Mouse (Mus musculus) testis, adult 2 months (tissue): ENCODE measurements around the gene Fitm1. TPM values are rescaled to one million over a fixed set of nuclear protein-coding genes. Genes with fewer than 3 reads are reported as not detected.
A peak's percentile ranks its signal among the peaks of the same experiment; 100 is the strongest.

Experiments
- H3K27ac ChIP-seq: fragments of 200-500 bp; 2 replicates; pipeline ENCODE4 v1.5.1; 2012; ENCODE audit warnings: low read depth, low read length; ENCODE audit not compliant: control insufficient read depth, insufficient read depth
- H3K27me3 ChIP-seq: fragments of 200-500 bp; 2 replicates; pipeline ENCODE4 v1.6.1; 2012; ENCODE audit warnings: mild to moderate bottlenecking, low read length, moderate library complexity; ENCODE audit not compliant: control insufficient read depth, insufficient read depth
- H3K36me3 ChIP-seq: fragments of 200-500 bp; 2 replicates; pipeline ENCODE4 v1.6.1; 2012; ENCODE audit warnings: mild to moderate bottlenecking, low read length; ENCODE audit not compliant: control insufficient read depth, insufficient read depth
- H3K4me1 ChIP-seq: fragments of 200-500 bp; 2 replicates; pipeline ENCODE4 v1.6.1; 2012; ENCODE audit warnings: low read length; ENCODE audit not compliant: control insufficient read depth, insufficient read depth
- H3K4me3 ChIP-seq: fragments of 200-500 bp; 2 replicates; pipeline ENCODE4 v1.5.1; 2012; ENCODE audit warnings: low read depth, mild to moderate bottlenecking, low read length, moderate library complexity, mixed read lengths; ENCODE audit not compliant: control insufficient read depth
- CTCF ChIP-seq: fragments of 200-500 bp; IDR thresholded peaks from 2 replicates; pipeline ENCODE4 v1.5.1; 2012; ENCODE audit warnings: low read depth, mild to moderate bottlenecking, inconsistent platforms, low read length, moderate library complexity; ENCODE audit not compliant: control insufficient read depth, insufficient read depth, insufficient replicate concordance
- POLR2A ChIP-seq: fragments of 200-500 bp; IDR thresholded peaks from 2 replicates; pipeline ENCODE4 v1.6.1; 2012; ENCODE audit warnings: low read depth, mild to moderate bottlenecking, inconsistent platforms, low read length, moderate library complexity; ENCODE audit not compliant: control insufficient read depth
- polyA plus RNA-seq: library from polyadenylated mRNA; depleted of rRNA; stranded (reverse); fragments of >200 nt; gene quantifications from 2 replicates; pipeline ENCODE4 v1.2.3, GENCODE M21; 2012

Fitm1 gene
- polyA plus RNA-seq, 1 experiment, result 40.2 TPM

- no peak overlapping the region for H3K27ac ChIP-seq
- peaks cover 7% of the 10 kb centered on the region for H3K4me1 ChIP-seq
- no peaks in the 10 kb centered on the region for H3K27me3 ChIP-seq
- TF ChIP-seq POLR2A, result no peak
- TF ChIP-seq CTCF, result no peak
- no peak overlapping the region for H3K4me3 ChIP-seq
- H3K36me3 ChIP-seq, result no peaks in the 10 kb centered on the region
Measured at GRCm38 (mm10) chr14:55586149-55586548, 10.7 kb downstream of the Fitm1 start.

GRCm38 (mm10) chr14:55589271-55589670 lies 13.9 kb downstream of the Fitm1 start:
- Histone ChIP-seq H3K27ac (no peak overlapping the region), H3K36me3 (no peaks in the 10 kb centered on the region), H3K4me3 (no peak overlapping the region), H3K27me3 (no peaks in the 10 kb centered on the region), H3K4me1 (peaks cover 16% of the 10 kb centered on the region)
- TF ChIP-seq CTCF (no peak), POLR2A (no peak)

GRCm38 (mm10) chr14:55589771-55590448 lies 14.5 kb downstream of the Fitm1 start:
- TF ChIP-seq POLR2A (no peak), CTCF (no peak)
- Histone ChIP-seq H3K4me1 (peaks cover 13% of the 10 kb centered on the region), H3K27me3 (no peaks in the 10 kb centered on the region), H3K4me3 (peak overlapping the region; percentile 88; the same call in 1 of the 2 replicates), H3K36me3 (no peaks in the 10 kb centered on the region), H3K27ac (peak overlapping the region; percentile 78)

- no peaks in the 10 kb centered on the region for H3K36me3 ChIP-seq
Measured at GRCm38 (mm10) chr14:55590748-55591330, 15.4 kb downstream of the Fitm1 start, which contains the start of gene Psme2. Psme2 (minus strand) TSS chr14:55591113.

GRCm38 (mm10) chr14:55591331-55591891 lies 16.0 kb downstream of the Fitm1 start, which contains the start of gene Rnf31:
Rnf31 (plus strand) TSS chr14:55591708.
- H3K27me3 ChIP-seq, result no peaks in the 10 kb centered on the region
- peak within 1 kb of the TSS; percentile 87 for H3K27ac ChIP-seq
- peaks cover 16% of the 10 kb centered on the region for H3K4me1 ChIP-seq
- TF ChIP-seq POLR2A, result peak; percentile 38; the same call in 1 of the 2 replicates
- TF ChIP-seq CTCF, result no peak
- peak within 1 kb of the TSS; percentile 88 for H3K4me3 ChIP-seq
- H3K36me3 ChIP-seq, result no peaks in the 10 kb centered on the region

More at GRCm38 (mm10) chr14:55590748-55591330, 15.4 kb downstream of the Fitm1 start, which contains the start of gene Psme2:
- peaks cover 13% of the 10 kb centered on the region for H3K4me1 ChIP-seq
- H3K27me3 ChIP-seq, result no peaks in the 10 kb centered on the region
- peak within 1 kb of the TSS; percentile 88 for H3K4me3 ChIP-seq
- peak within 1 kb of the TSS; percentile 87 for H3K27ac ChIP-seq
- TF ChIP-seq CTCF, result no peak
- TF ChIP-seq POLR2A, result peak; percentile 25; the same call in 1 of the 2 replicates

- H3K36me3 ChIP-seq, result no peaks in the 10 kb centered on the region
- peak overlapping the region; percentile 88 for H3K4me3 ChIP-seq
- H3K27me3 ChIP-seq, result no peaks in the 10 kb centered on the region
- no peak for TF ChIP-seq POLR2A
- no peak for TF ChIP-seq CTCF
- H3K27ac ChIP-seq, result no peak overlapping the region
- H3K4me1 ChIP-seq, result peaks cover 19% of the 10 kb centered on the region
Measured at GRCm38 (mm10) chr14:55592226-55592625, 16.8 kb downstream of the Fitm1 start.

- H3K4me1 ChIP-seq, result peaks cover 15% of the 10 kb centered on the region
- TF ChIP-seq POLR2A (no peak), CTCF (no peak)
- H3K4me3 ChIP-seq, result peak overlapping the region; percentile 56
- no peaks in the 10 kb centered on the region for H3K36me3 ChIP-seq
- no peak overlapping the region for H3K27ac ChIP-seq
- H3K27me3 ChIP-seq, result no peaks in the 10 kb centered on the region
Measured at GRCm38 (mm10) chr14:55596036-55596690, 20.7 kb downstream of the Fitm1 start.
